Mouse (Mus musculus) olfactory bulb, adult 2 months (tissue): Measurements from ENCODE around the gene Lcn9.

Experiments
- CTCF ChIP-seq: fragments of 200-500 bp; IDR thresholded peaks from 2 replicates; pipeline ENCODE4 v1.5.1; 2012; ENCODE audit warnings: low read depth, mild to moderate bottlenecking, low read length, moderate library complexity; ENCODE audit not compliant: insufficient read depth
- POLR2A ChIP-seq: fragments of 200-500 bp; IDR thresholded peaks from 2 replicates; pipeline ENCODE4 v1.6.1; 2012; ENCODE audit warnings: mild to moderate bottlenecking, low read depth, low read length, moderate library complexity; ENCODE audit not compliant: insufficient read depth

- TF ChIP-seq POLR2A = no peak
- TF ChIP-seq CTCF = peak; percentile 66
Observed at GRCm38 (mm10) chr2:25836291-25836690, 13.3 kb downstream of the Lcn9 start.
